Mouse (Mus musculus): Measurements from ENCODE around the gene Blm. TPM values are rescaled to one million over a fixed set of nuclear protein-coding genes. Genes with fewer than 3 reads are reported as not detected.

Gene Blm
- polyA plus RNA-seq, 1 experiment from 2014 or later = 6.0 TPM

DNA sequence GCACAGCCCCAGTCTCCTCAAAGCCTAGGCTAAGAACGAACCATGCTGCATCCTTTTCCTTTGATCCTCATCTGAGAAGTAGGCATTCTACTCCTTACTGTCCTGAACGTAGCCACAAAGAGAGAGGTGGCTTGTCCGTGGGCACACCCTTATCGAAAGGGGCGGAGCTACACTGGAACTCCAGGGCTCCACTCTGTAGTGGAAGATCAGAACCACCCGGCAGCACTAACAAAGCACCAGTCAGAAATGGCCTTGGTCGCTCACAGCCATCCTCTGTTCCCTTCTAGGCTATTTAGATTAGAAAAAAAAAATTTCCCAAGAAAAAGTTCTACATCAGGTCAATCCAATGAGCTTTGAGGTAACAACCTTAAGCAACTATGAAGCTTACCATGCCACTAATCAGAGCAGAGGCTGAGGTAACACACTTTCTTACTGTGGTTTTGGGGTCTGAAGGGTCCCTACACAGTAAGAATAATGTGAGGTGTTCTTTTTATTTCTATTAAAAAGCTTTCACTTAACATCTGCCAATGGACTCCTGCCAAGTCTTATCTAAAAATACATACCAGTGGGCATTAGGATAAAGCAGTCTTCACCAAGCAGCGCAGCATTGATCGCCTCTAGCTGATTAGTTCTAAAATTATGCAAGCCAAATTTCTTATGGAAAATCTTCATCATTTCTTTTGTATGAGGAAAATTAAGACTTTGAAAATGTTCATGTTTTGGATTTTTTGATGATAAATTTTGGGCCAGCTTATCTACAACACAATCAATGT is 35.5 kb downstream of the Blm start:
- POLR2A ChIA-PET = no interaction called here
- H3K27me3 ChIP-seq = no peaks in the 10 kb centered on the region
- in situ Hi-C loops (cut with MboI; ENCODE audit: low pct_unique_long_range_greater_than_20kb) = no loop called here
- ATAC-seq (no peak), DNase-seq (ENCODE audit: low read depth, low spot score) (no peak)
- TF ChIP-seq CTCF (IDR thresholded peaks at IDR 0.05) = no peak
- CTCF ChIA-PET = no interaction called here

DNA sequence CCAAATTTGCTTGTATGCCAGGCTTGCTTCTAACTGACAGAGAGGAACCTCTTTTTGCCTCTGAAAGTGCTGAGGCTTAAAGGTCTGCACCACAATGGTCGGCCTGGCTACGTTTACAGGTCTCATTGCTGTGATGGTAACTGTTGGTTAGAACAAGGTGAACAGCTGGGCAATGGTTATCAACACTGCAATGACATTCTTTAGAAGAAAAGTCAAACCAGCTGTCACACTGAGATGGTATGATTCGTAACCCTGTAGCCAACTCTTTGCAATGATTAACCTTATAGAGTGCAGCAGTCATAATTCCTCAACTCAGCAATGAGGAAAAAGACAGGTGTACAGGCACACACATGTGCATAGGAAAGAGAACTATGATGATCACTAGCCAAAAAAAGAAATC is 38.3 kb downstream of the Blm start:
- ATAC-seq (no peak), DNase-seq (ENCODE audit: low read depth, low spot score) (no peak)
- H3K27me3 ChIP-seq = no peaks in the 10 kb centered on the region
- TF ChIP-seq CTCF (IDR thresholded peaks at IDR 0.05) = no peak
- in situ Hi-C loops (cut with MboI; ENCODE audit: low pct_unique_long_range_greater_than_20kb) = no loop called here
- POLR2A ChIA-PET = no interaction called here
- CTCF ChIA-PET = no interaction called here

DNA sequence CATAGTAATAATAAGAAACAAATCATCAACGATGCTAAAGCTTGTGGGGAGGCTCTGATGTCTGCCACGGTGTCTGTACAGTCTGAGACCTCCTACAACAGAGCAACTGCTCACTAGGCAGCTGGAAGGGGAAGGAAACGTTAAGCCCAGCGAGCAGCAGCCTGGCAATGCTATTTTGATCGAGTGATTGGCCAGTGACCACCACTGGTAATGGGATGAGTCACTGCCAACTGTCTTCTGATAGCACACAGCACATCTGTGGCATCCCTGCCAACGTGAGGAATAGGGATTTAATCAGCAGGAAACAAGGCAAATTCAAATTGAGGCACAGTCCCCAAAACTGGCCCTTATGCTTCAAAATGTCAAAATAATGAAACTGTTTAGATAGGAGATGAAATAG is 39.7 kb downstream of the Blm start:
- POLR2A ChIA-PET = interaction anchor here (0.7 kb wide), 1 partner anchor 9 kb away, joined by 3 read pairs; no protein-coding TSS in a partner anchor
- no peaks in the 10 kb centered on the region for H3K27me3 ChIP-seq
- ATAC-seq (no peak), DNase-seq (ENCODE audit: low read depth, low spot score) (no peak)
- no peak for TF ChIP-seq CTCF (IDR thresholded peaks at IDR 0.05)
- CTCF ChIA-PET = no interaction called here
- in situ Hi-C loops (cut with MboI; ENCODE audit: low pct_unique_long_range_greater_than_20kb) = no loop called here

DNA sequence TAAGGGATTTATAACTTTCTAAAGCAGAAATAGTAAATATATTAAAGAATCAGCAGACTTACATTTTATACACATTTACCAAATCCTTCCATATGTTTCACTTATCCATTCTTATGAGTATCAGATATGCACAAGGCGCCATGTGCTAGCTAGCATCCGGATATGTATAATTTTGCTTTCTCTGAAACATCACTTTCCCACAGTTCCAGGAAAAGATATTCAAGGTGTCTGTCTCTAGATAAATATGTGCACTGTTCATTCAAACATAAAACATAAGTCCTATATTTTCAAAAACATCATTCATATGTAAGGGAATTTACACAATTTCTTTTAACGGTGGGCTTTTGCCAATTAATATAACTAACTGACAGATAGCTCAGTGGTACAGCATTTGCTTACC is 42.9 kb downstream of the Blm start:
- DNase-seq (ENCODE audit: low read depth, low spot score) (no peak), ATAC-seq (no peak)
- ChIA-PET POLR2A (no interaction called here), CTCF (interaction anchor here (1.0 kb wide), 1 partner anchor 10 kb away, joined by 4 read pairs; no protein-coding TSS in a partner anchor)
- in situ Hi-C loops (cut with MboI; ENCODE audit: low pct_unique_long_range_greater_than_20kb) = no loop called here
- no peak for TF ChIP-seq CTCF (IDR thresholded peaks at IDR 0.05)
- H3K27me3 ChIP-seq = no peaks in the 10 kb centered on the region

DNA sequence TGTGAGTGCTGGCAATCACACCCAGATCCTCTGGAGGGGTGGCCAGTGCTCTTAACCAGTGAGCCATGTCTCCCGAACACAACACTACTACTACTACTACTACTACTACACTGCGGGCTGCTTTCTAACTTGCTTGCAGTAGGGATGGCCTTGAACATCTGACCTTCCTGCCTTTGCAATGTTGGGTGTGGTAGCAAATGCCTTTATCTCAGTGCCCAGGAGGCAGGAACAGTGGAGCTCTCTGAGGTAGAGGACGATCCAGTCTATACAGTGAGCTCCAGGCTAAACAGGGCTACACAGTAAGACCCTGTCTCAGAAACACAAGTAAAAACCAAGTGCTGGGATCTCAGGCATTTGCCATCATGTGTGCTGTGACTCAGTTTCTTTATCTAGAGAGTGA is 43.8 kb downstream of the Blm start:
- in situ Hi-C loops (cut with MboI; ENCODE audit: low pct_unique_long_range_greater_than_20kb) = no loop called here
- ChIA-PET CTCF (interaction anchor here (1.0 kb wide), 1 partner anchor 9 kb away, joined by 4 read pairs; no protein-coding TSS in a partner anchor), POLR2A (no interaction called here)
- H3K27me3 ChIP-seq = no peaks in the 10 kb centered on the region
- no peak for ATAC-seq
- no peak for DNase-seq (ENCODE audit: low read depth, low spot score)
- no peak for TF ChIP-seq CTCF (IDR thresholded peaks at IDR 0.05)

DNA sequence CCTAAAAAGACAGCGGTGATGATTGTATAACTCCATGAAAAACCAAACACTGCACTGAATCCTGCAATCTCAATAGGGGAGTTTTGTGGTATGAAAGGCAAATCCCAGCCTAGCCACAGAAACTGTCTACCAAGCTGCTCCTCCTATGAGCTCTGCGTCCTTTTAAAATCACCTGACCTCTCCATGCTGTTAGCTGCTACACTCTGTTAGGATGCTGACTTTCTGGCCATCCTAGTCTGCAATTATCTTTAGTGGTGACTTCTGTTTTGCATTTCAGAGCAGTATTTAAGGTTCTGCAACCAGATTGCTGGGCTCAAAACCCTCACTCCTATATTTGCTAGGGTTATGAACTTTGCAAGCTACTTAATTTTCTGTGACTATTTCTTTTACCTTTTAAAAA is 44.6 kb downstream of the Blm start:
- ATAC-seq (no peak), DNase-seq (ENCODE audit: low read depth, low spot score) (no peak)
- ChIA-PET CTCF (no interaction called here), POLR2A (no interaction called here)
- no peak for TF ChIP-seq CTCF (IDR thresholded peaks at IDR 0.05)
- no peaks in the 10 kb centered on the region for H3K27me3 ChIP-seq
- in situ Hi-C loops (cut with MboI; ENCODE audit: low pct_unique_long_range_greater_than_20kb) = no loop called here

DNA sequence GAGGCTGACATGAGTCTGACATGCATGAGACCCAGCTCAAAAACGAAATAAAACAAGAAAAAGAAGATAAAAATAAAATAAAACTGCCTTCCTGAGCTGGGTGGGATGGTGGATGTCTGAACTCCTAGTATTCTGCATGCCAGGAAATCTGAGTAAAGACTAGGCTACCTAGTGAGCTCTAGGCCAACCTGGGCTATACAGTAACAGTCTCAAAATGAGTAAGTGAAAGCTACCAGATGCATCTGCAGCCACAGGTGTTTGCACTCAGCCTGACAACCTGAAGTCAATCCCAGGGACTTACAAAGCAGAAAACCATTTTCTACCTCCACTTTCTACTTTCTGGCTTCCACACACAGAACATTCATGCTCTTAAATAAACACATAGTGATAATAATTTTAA is 45.5 kb downstream of the Blm start:
- no peak for DNase-seq (ENCODE audit: low read depth, low spot score)
- ATAC-seq = no peak
- H3K27me3 ChIP-seq = no peaks in the 10 kb centered on the region
- in situ Hi-C loops (cut with MboI; ENCODE audit: low pct_unique_long_range_greater_than_20kb) = no loop called here
- CTCF ChIA-PET = interaction anchor here (1.1 kb wide), 1 partner anchor 8 kb away, joined by 3 read pairs; no protein-coding TSS in a partner anchor
- POLR2A ChIA-PET = no interaction called here
- TF ChIP-seq CTCF (IDR thresholded peaks at IDR 0.05) = no peak

DNA sequence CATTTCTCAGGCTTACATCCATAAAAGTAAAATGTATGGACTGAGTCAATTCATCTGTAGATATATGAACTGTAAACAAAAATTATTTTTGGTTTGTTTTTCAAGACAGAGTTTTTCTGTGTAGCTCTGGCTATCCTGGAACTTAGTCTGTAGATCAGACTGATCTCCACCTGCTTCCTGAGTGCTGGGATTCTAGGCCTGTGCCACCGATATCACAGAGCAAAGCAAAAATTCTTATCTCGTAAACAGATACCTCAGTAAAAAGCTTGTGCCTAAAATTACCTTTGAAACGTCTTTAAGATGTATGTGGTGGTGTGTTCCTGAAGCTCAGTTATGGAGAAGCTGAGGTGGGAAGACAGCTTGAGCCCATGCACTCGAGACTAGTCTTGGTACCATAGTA is 47.7 kb downstream of the Blm start:
- ChIA-PET CTCF (no interaction called here), POLR2A (no interaction called here)
- DNase-seq (ENCODE audit: low read depth, low spot score) = no peak
- in situ Hi-C loops (cut with MboI; ENCODE audit: low pct_unique_long_range_greater_than_20kb) = no loop called here
- no peaks in the 10 kb centered on the region for H3K27me3 ChIP-seq
- no peak for TF ChIP-seq CTCF (IDR thresholded peaks at IDR 0.05)
- no peak for ATAC-seq

DNA sequence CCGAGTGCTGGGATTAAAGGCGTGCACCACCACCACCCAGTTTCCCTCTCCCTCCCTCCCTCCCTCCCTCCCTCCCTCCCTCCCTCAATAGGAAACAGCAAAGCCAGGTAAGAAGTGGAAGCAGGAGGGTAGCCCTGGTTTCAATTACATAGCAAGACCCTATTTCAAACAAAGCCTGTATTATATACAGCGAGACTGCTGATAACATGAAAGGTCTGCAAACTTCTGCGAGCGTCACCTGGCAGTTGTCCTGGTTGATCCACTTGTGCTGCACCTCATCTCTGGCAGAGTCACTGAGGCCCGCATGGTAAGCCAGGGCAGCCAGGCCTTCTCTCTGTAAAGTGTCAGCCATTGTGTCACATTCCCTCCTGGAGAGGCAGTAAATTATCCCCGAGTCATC is 54.8 kb downstream of the Blm start:
- no peaks in the 10 kb centered on the region for H3K27me3 ChIP-seq
- TF ChIP-seq CTCF (IDR thresholded peaks at IDR 0.05) = no peak
- ATAC-seq (no peak), DNase-seq (ENCODE audit: low read depth, low spot score) (no peak)
- in situ Hi-C loops (cut with MboI; ENCODE audit: low pct_unique_long_range_greater_than_20kb) = no loop called here
- CTCF ChIA-PET = interaction anchor here (1.0 kb wide), 1 partner anchor 24 kb away, joined by 3 read pairs; no protein-coding TSS in a partner anchor
- POLR2A ChIA-PET = no interaction called here

DNA sequence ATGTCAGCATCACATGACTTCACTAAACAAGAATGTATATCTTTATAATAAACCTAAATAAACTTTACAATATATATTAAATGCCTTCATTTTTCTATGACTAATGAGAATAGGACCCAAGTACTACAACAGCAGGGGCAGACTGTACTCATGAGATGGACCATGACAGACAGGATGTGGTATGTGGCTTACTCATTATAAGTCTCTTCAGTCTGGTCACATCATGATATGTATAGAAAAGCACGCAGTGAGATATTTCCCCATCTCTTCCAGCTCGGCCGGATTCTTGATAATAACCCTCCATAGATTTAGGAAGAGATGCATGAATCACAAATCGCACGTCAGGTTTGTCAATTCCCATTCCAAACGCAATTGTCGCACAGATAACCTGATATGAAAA is 61.1 kb downstream of the Blm start:
- no peak for TF ChIP-seq CTCF (IDR thresholded peaks at IDR 0.05)
- no peak for DNase-seq (ENCODE audit: low read depth, low spot score)
- ATAC-seq = no peak
- in situ Hi-C loops (cut with MboI; ENCODE audit: low pct_unique_long_range_greater_than_20kb) = no loop called here
- POLR2A ChIA-PET = no interaction called here
- H3K27me3 ChIP-seq = no peaks in the 10 kb centered on the region
- CTCF ChIA-PET = no interaction called here

DNA sequence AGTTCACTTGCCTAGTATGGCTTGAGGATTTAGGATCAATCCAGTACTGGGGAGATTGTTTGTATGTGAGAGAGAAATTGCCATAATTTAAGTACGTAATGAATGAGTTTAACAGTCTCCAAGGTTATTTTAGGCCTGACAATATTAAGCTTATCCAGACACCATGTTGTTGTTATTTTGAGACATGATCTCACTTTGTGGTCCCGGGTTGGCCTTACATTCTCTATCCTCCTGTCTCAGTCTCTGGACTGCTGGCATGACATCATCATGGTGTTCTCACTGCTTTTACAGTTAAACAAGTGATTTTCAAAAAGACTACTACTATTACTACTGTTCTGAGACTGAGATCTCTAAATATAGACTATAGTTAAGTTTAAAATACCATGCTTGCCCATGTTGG is 66.1 kb downstream of the Blm start:
- TF ChIP-seq CTCF (IDR thresholded peaks at IDR 0.05) = no peak
- DNase-seq (ENCODE audit: low read depth, low spot score) = peak; percentile 20
- ChIA-PET CTCF (no interaction called here), POLR2A (no interaction called here)
- no peak for ATAC-seq
- in situ Hi-C loops (cut with MboI; ENCODE audit: low pct_unique_long_range_greater_than_20kb) = no loop called here
- H3K27me3 ChIP-seq = no peaks in the 10 kb centered on the region

DNA sequence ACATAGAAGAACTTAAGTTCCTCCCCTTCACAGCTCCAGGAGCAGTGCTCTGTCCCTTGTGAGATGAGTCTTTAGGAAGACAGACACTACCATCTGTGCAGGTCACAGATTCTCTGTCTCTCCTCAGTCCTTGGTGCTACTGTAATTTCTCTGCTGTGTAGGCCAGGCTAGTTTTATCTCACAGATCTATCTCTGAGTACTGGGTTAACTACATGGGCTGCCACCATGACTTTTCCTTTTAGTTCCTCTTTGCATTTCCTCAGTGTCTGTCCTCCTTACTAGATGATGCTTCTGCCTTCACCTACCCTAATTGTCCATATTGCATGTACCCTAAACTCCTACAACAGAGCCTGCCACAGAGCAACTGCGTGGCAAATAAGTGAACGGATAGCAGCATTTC is 67.6 kb downstream of the Blm start:
- POLR2A ChIA-PET = no interaction called here
- no peak for TF ChIP-seq CTCF (IDR thresholded peaks at IDR 0.05)
- no peak for ATAC-seq

More for the DNA sequence above, 67.6 kb downstream of the Blm start:
- in situ Hi-C loops (cut with MboI; ENCODE audit: low pct_unique_long_range_greater_than_20kb) = no loop called here
- no peaks in the 10 kb centered on the region for H3K27me3 ChIP-seq
- DNase-seq (ENCODE audit: low read depth, low spot score) = no peak
- CTCF ChIA-PET = no interaction called here

All from Patski (cell line).